Mouse (Mus musculus) MEL (cell line): ENCODE measurements around the gene Zfp644.

Source experiments
- CTCF ChIP-seq, 3 experiments: IDR thresholded peaks in 2 of 3; conservative IDR thresholded peaks in 1 of 3; 2 replicates each; pipeline ENCODE4 v1.5.1; 2011 to 2012; ENCODE audit warnings: low read length in 3 of 3, low read depth in 2 of 3, mild to moderate bottlenecking in 2 of 3, improper control_type of control experiment in 1 of 3, inconsistent platforms in 1 of 3, mixed read lengths in 1 of 3, moderate library complexity in 1 of 3; ENCODE audit not compliant: control insufficient read depth in 1 of 3, insufficient read depth in 1 of 3, poor library complexity in 1 of 3, severe bottlenecking in 1 of 3
- MYC ChIP-seq: IDR thresholded peaks from 2 replicates; pipeline ENCODE4 v1.6.1; 2011; ENCODE audit warnings: low read depth, mild to moderate bottlenecking, low read length, improper control_type of control experiment, moderate library complexity
- POLR2A ChIP-seq, 2 experiments: IDR thresholded peaks; 2 replicates each; pipeline ENCODE4 v1.6.1; 2011 to 2012; ENCODE audit warnings: low read length in 2 of 2, mild to moderate bottlenecking in 2 of 2, control low read depth in 1 of 2, improper control_type of control experiment in 1 of 2, low read depth in 1 of 2, moderate library complexity in 1 of 2; ENCODE audit not compliant: control insufficient read depth in 1 of 2, insufficient read depth in 1 of 2, poor library complexity in 1 of 2
- POLR2AphosphoS2 ChIP-seq: IDR thresholded peaks from 2 replicates; pipeline ENCODE4 v1.6.1; 2011; ENCODE audit warnings: low read length, improper control_type of control experiment
- RAD21 ChIP-seq: IDR thresholded peaks from 2 replicates; pipeline ENCODE4 v1.6.1; 2011; ENCODE audit warnings: mild to moderate bottlenecking, low read depth, low read length, improper control_type of control experiment

- TF ChIP-seq MYC (no peak), RAD21 (no peak), POLR2A (IDR thresholded peaks at IDR 0.05; ENCODE audit: control insufficient read depth in 1 of 2, insufficient read depth in 1 of 2, low read depth in 1 of 2, low read length in 2 of 2, poor library complexity in 1 of 2) (no peak), CTCF (IDR thresholded peaks at IDR 0.05 in 2 of 3, conservative IDR thresholded peaks at IDR 0.05 in 1 of 3; ENCODE audit: control insufficient read depth in 1 of 3, insufficient read depth in 1 of 3, low read depth in 2 of 3, low read length in 3 of 3, poor library complexity in 1 of 3, severe bottlenecking in 1 of 3) (no peak), POLR2AphosphoS2 (no peak)
Measured at GRCm38 (mm10) chr5:106612151-106612550, 84.9 kb downstream of the Zfp644 start.
